Mouse (Mus musculus): ENCODE measurements around the gene Erc2. TPM values are rescaled to one million over a fixed set of nuclear protein-coding genes. Genes with fewer than 3 reads are reported as not detected.
"Not testable (repeated sequence)": the region's sequence is repeated elsewhere in the genome, so short reads cannot be mapped to it uniquely, and the experiment has no call there.

The Erc2 gene
- total RNA-seq, 2 experiments from 2014 or later, result 0.38 to 0.86 TPM

DNA sequence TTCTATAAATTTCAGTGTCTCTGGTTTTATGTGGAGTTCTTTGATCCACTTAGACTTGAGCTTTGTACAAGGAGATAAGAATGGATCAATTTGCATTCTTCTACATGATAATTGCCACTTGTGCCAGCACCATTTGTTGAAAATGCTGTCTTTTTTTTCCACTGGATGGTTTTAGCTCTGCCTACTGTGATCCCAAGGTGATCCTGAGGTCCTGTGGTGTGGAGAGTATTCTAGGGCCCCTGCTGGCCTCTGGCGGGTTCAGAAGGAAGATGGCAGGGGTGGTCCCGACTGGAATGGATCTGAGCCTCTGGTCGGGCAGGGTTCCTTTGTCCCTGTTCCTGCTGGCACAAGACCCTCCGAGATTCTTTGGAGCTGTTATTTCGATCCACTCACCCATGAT, 264.1 kb downstream of the Erc2 start:
- DNase-seq; intact Hi-C loops (cut with DNase I; ENCODE audit: low total_unique reads): not testable (repeated sequence)

DNA sequence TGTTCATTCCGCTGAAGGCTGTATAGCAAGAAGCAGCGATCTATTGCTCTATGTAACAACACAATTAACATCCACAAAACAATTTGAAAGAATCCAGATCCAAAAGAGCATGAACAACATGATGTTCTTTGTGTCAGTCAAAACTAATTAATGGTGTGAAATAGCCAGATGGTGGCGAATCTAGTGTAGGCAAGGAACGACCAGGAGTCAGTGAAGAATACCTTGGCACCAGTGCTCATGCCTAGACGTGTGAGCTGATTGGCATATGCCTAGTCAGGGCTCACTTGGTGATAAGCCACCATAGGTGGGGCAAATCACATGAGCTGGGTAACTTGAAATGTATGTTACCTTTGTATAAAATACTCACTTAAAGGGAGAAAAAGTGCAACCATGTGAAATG, 265.3 kb downstream of the Erc2 start:
- intact Hi-C loops (cut with DNase I; ENCODE audit: low total_unique reads), result no loop called here
- no peak for DNase-seq

DNA sequence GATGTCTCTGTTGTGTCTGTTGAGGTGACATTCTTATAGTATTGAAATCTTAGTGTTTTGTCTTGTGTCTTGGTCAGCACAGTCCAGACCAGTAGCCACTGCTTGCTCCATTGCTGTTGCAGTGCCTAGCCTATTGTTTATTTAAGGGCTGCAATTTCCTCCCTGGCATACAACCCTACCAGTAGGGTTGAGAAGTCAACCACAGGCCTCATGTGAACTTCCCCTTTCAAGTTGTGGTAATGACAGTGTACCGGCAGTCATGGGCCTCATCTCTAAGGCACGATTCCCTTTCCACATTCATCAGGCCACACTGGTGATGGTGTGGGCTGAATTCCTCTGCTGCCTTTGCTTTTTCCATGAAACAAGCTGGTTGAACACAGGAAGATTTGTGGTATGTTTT, 267.4 kb downstream of the Erc2 start:
- intact Hi-C loops (cut with DNase I; ENCODE audit: low total_unique reads), result no loop called here
- no peak for DNase-seq

DNA sequence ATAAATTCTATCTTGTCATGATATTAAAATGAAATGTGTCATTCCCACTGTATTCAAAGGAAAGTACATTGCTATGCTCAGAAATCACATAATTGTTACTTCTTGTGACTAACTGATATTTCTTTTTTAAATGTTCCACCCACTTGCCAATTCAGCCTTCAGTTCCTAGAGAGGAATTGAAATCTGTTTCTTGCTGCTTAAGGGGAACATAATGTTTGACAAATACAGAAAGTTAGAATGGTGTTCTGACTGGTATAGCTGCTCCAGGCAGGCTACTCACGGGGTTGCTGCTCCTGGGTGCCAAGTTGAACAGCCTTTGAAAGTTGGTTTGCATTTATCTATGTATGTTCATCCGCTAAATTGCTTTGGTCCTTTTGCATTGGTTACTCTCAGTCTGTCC, 270.2 kb downstream of the Erc2 start:
- no peak for DNase-seq
- intact Hi-C loops (cut with DNase I; ENCODE audit: low total_unique reads), result no loop called here

DNA sequence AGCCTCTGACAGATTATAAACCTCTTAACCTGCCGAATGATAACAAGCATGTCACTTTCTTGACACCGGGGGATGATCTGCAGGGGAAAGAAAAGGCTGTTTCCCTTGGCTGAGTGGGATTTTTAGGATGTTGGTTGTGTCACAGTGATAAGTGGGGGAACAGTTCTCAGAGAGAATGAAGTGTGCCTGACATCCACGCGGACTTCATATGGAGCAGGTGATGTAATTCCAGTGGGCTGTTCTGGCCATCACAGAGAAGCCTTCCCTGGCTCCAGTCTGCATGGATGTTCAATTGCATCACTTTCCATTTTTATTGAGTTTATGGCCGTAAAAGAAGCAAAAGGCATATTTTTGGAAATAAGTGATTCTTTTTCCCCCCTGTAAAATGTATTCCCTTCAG, 279.5 kb downstream of the Erc2 start:
- intact Hi-C loops (cut with DNase I; ENCODE audit: low total_unique reads), result no loop called here
- no peak for DNase-seq

DNA sequence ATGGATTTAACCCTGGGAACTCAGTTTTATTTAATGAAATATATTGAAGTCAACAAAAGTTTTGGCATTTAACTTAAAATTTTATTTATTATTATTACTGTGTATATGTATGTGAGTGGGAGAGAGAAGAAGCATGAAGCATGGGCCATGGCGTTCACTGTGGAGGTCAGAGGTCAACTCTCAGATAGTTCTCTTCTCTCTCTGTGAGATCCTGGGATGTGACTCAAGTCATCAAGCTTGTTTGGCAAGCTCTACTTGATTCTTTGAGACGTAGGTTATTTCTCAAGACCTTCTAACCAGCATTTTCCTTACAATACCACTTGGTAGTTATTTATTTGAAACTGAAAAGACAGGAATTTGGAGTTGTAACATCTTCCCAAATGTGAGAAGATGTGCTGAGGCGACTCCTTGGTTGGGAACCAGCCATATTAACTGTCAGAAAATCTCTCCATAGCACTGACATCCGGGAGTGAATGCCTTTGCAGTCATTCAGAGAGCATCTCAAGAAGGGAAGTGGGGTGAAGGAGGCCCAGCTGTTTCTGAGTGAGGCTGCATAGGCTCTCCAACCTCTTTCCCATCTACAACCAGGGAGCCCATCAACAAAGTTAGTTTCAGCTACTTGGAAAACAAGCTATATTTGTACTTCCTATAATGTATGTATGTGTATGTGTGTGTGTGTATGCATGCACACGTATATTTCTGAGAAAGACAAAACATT, 299.6 kb downstream of the Erc2 start:
- intact Hi-C loops (cut with DNase I; ENCODE audit: low total_unique reads), result no loop called here
- no peak for DNase-seq

DNA sequence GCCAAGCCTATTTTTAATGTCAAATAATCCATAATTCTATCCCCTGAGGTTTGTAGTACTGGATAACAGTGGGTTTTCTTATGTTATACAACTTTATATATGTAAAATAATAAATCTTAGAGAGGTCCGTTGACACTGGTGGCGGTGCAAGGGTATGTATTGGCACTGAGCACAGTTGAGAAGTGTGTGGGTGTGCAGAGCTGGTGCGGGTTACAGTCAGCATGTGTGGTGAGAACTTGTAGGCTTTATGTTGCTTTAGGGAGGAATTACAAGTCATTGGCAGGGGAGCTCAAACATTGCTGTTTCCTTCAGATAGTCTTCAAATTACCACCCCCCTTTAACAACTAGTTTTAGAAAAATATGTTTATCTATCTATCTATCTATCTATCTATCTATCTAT, 305.1 kb downstream of the Erc2 start:
- no peak for DNase-seq
- intact Hi-C loops (cut with DNase I; ENCODE audit: low total_unique reads), result no loop called here

DNA sequence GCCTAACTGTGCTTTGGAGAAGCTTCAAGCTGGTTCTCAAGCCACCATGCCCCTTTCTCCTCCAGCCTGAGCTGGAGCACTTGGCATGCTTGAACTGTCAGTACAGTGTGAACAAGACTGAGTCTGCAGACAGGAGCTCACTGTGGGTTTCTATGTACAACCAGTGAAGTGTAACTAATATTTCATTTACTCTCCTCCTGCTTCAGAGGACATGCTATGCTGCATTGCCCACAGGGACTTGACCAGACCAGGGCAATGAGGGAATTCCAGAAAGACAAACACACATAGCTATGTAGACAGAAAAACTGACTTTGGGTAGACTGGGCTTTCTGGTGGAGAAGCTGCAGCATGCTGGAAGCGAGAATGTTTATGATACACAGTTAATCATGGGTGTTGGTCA, 311.3 kb downstream of the Erc2 start:
- no peak for DNase-seq
- intact Hi-C loops (cut with DNase I; ENCODE audit: low total_unique reads), result no loop called here

DNA sequence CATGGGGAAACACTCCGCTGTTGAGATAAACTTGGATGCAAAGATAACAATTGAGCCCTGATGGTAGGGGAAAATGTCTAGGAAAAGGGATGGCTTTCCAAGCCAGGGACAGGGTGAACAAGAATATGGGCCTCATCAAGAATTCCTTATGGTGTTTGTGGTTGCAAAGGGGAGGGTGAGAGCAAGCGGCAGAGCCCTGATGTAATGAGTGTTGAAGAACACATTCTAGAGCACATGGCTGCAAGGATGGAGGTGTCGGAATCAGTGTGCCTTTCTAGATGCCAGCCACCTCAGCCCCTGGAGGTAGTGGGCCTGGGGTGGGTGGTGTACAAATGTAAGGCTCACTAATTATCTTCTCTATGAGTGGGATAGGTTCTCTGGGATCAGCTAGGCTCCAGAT, 313.5 kb downstream of the Erc2 start:
- intact Hi-C loops (cut with DNase I; ENCODE audit: low total_unique reads), result no loop called here
- no peak for DNase-seq

DNA sequence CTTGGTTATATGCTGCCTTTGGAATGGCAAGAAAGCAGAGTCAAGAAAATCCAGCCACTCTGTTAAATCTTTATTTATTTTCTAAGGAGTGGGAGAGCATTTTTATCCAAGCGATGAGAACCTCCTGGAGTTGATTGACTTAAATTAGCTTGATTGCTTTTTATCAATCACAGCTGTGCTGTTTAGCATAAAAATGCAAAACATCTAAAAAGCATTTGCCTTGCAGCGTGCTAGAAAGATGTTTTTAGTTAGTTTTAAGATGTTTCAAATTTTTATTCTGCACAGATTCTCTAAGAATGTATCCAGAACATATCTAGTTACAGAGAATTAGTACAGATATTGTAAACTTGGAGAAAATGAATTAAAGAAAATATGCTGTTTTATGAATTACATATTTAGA, 315.7 kb downstream of the Erc2 start:
- no peak for DNase-seq
- intact Hi-C loops (cut with DNase I; ENCODE audit: low total_unique reads), result no loop called here

DNA sequence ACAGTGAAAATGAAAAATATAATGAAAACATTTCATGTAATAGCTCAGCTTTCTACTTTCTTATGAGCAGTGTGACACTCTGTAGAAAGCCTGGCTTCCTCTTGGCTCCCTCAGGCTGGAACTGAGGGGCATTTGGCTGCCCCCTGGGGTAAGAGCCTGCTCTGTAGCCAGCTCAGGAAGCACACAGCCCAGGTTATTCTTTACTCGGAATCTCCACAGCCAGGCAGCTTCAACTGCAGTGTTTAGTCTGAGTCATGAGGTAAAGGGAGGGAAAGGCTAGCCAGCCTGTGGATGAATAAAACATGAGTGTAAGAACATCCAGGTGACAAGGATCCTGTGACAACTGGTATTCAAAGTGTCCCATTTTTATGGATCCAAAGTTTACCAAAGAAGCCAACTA, 323.0 kb downstream of the Erc2 start:
- intact Hi-C loops (cut with DNase I; ENCODE audit: low total_unique reads), result no loop called here
- DNase-seq, result no peak

DNA sequence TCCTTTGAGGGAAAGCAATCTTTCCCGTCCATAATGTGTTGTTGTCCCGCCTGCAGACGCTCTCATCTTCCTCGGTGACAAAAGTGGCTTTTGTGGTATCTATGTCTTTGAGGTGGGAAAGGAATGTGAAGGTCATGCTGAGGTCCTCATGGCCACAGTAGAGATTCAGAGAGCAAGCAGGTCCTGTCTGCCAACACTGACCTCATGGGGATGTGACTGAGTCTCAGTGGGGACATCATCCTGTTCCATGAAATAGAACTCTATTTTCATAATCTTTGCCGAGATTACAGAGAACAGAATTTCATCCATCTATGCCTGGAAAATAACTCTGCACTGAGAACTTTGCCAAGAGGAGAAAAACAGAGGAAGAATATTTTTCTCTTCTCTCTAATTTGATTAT, 324.0 kb downstream of the Erc2 start:
- intact Hi-C loops (cut with DNase I; ENCODE audit: low total_unique reads), result no loop called here
- DNase-seq, result peak; percentile 13

DNA sequence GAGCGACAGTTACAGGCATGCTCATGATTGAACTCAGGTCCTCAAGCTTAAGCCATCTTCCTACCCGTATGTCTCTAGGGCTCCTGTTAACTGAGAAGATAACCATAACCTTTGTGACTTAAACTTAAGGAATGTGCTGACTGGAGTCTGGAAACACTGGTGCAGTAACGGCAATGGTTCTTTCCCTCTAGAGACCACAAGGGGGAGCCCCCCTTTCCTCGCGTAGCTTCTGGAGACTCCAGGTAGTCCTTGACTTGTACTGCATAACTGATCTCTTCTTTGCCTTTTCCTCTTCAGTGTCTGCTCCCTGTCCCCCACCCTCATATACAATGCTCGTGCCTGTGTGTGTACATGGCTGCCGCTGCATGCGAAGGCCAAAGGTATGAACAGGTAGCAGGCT, 326.2 kb downstream of the Erc2 start:
- intact Hi-C loops (cut with DNase I; ENCODE audit: low total_unique reads), result no loop called here
- no peak for DNase-seq

DNA sequence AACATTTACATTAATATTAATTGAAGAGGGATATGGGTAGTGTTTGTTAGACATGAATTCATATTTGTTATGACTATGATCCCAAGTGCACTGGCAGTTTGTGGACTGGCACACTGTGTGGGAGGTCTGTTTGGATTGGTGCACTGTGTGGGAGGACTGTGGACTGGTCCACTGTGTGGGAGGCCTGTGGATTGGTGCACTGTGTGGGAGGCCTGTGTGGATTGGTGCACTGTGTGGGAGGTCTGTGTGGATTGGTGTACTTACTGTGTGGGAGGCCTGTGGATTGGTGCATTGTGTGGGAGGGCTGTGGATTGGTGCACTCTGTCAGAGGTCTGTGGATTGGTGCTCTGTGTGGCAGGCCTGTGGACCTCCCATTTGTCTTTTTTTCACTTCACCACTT, 331.6 kb downstream of the Erc2 start:
- intact Hi-C loops (cut with DNase I; ENCODE audit: low total_unique reads), result no loop called here
- DNase-seq, result no peak

DNA sequence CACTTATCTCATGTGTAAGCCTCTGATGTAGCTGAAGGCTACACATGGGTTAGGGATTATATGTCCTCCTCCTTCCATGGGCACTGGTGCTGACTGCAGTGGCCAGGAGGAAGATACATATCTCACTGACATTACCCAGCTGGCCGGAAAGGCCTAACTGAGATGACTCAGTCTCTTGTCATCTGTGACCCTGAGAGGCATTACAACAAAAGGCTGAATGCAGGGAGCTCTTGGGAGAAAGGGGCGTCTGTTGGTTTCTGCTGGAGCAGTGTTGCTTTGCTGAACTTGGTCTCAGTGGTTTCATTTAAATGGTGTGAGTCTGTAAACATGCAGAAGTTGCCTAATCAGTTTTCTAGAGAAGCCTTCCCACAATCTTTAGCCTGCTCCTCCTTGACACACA, 334.6 kb downstream of the Erc2 start:
- peak; percentile 5 for DNase-seq
- intact Hi-C loops (cut with DNase I; ENCODE audit: low total_unique reads), result no loop called here

DNA sequence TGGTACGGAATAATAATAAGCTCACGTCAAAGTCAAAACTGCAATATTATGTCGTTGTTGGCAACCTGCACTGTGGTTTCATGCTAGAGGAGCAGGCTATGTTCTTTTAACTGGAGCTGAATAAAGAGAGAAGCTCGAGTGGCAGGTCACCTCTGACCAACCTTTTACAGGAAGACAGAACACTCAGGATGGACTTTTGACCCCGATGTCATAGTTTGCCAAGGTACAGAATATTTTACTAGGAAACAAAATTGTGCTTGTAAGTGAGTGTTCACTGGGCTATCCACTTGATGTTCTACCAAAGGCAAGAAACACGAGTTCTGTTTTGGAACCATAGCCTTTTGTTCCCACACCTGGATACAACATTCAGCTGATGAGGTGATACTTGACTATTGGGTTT, 351.5 kb downstream of the Erc2 start:
- DNase-seq, result no peak
- intact Hi-C loops (cut with DNase I; ENCODE audit: low total_unique reads), result no loop called here

DNA sequence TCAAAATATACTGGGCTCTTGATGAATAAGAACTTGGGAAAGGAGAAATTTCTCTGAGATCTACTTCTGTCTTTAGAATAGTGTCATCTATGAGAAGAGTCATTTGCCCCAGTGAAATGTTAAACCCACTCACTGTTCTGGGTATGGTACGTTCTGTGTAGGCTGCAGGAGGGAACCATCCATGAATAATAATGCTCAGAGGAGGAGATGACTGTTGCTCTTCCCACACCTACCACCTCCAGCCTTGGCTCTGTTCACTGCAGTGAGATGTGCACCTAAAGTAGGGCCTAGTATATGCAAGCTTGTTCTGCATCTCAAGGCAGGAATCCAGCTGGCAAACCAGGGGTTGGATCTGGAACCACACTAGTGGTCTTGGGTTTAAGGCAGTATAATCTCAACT, 353.4 kb downstream of the Erc2 start:
- no peak for DNase-seq
- intact Hi-C loops (cut with DNase I; ENCODE audit: low total_unique reads), result no loop called here

DNA sequence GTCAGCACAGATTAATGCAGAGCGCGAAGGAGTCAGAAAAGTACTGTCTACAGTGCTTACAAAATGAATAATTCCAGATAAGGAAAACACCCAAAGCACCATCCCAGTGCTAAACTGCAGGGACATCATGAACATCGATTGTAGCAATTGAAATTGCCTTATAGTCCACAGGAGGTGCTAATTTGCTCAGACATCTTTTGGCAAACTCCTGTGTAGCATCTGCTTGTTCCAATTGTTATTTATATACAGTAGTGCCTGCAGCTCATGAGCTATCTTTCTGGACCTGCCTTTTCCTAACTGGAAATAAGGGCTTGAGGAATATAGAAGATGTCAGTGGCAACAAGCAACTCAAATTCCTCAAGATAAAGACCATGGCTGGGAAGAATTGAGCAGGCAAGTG, 362.5 kb downstream of the Erc2 start:
- no peak for DNase-seq
- intact Hi-C loops (cut with DNase I; ENCODE audit: low total_unique reads), result no loop called here

DNA sequence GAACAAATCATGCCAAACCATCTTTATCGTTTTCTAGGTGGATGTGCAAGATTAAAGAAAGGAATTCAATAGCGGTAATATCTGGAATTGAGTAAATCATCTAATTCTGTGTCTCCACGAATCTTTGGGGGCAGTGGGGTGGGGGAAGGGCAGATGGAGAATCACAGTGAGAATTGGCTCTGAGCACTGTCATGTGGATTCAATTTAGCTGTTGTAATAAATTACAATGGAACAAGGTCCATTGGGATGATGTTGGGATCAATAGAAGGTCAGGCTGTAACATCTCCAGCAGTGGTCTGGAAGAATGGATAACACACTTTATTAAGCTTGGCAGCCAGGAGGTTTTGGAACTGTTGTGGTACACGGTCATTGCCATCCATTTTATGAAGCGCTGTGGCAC, 363.0 kb downstream of the Erc2 start:
- DNase-seq, result no peak
- intact Hi-C loops (cut with DNase I; ENCODE audit: low total_unique reads), result no loop called here

DNA sequence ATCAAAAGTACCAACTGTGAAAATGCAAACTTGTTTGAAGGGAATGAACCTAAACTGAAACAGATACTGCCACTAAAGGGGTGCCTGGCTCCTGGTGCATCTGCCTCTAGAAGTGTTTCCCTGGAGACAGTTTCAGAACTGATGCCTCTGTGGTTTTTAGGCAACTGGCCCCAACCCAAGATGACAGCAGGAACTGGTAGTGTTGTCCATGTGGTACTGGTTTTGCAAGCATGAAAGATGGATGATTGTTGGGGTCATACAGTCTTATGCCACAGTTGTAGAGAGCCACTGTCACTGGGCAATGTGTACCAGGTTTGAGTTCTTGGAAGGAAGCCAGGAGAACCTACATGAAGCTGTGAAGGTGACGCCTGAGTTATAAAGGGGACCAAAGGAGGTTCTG, 365.2 kb downstream of the Erc2 start:
- no peak for DNase-seq
- intact Hi-C loops (cut with DNase I; ENCODE audit: low total_unique reads), result no loop called here

DNA sequence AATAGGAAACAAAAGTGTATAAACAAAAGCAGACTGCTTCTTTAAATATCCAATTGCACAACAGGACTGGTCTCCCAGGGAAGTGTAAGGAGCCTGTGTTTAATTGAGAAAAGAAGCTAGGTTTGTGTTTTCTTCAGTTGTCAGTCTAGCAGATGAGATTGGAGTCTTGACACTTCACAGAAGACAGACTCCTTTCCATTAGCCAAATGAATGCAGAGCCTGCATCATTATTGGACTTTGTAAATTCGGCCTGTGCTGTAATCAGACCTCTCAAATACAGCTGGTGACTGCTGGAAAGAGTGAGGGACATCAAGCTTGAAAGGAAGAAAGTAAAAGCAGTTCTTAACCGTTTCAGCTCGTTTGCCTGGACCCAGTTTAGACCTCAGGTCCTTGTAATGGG, 376.3 kb downstream of the Erc2 start:
- no peak for DNase-seq
- intact Hi-C loops (cut with DNase I; ENCODE audit: low total_unique reads), result no loop called here

DNA sequence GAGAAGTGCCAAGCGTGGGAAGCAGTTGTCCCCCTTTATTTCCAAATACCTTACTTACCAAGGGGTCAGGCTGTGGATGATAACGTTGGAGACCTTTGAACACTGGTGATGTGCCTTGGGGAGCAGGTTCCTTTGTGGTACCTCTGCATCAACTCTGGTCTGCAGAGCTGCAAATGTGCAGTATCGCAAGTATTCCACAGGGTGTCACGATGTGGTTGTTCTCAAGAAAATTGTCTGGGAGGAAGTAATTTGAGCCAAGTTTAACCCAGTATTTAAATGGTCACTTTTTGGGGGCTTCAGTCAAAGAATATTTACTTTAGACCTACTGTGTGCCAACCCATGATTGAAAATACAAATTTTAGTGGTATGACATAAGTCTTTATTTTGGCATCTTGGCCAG, 381.8 kb downstream of the Erc2 start:
- peak; percentile 5 for DNase-seq
- intact Hi-C loops (cut with DNase I; ENCODE audit: low total_unique reads), result no loop called here
